In genomic region chr17:10397924-10398627, GRCm38 (mm10) we compare ENCODE assay signal across 11 mouse cellular contexts.
DNase-seq lines count a peak whose midpoint lies in the region; ATAC-seq and TF ChIP-seq lines count a peak whose summit lies in the region.
"Had no signal": no experiment of that assay in that cellular context is flagged by ENCODE, and none has a peak within 500 bp of the region (broad histone marks: within the 10 kb centered on the region; RNA-seq: fewer than 3 reads in every experiment).

No protein-coding gene starts in this region.

- H3K9ac ChIP-seq in lung, embryonic 16.5 days (ENCODE audit: low read length), result no peak overlapping the region
- no peak overlapping the region for H3K9ac ChIP-seq in midbrain, postnatal 0 days (replicated peaks; ENCODE audit: low read length, poor library complexity, severe bottlenecking)
- H3K9ac ChIP-seq: stomach, embryonic 15.5 days had no signal

- no peak overlapping the region for H3K4me2 ChIP-seq in lung, embryonic 16.5 days (ENCODE audit: low read depth, low read length)
- no peak overlapping the region for H3K4me2 ChIP-seq in midbrain, postnatal 0 days (ENCODE audit: low read depth, low read length, poor library complexity, severe bottlenecking)
- H3K4me2 ChIP-seq: stomach, embryonic 15.5 days had no signal

- H3K27ac ChIP-seq in gastrocnemius, adult 2 months, result peak overlapping the region; percentile 49
- peak overlapping the region; percentile 65 for H3K27ac ChIP-seq in lung, embryonic 16.5 days (ENCODE audit: low read length)
- 0 out of 2 replicates have a peak overlapping the region, but pooled peaks have one; percentile 63 for H3K27ac ChIP-seq in midbrain, postnatal 0 days (ENCODE audit: low read depth, low read length)
- H3K27ac ChIP-seq: stomach, embryonic 15.5 days had no signal

- no peaks in the 10 kb centered on the region for H3K27me3 ChIP-seq in lung, embryonic 16.5 days (ENCODE audit: control insufficient read depth, insufficient read depth, low read depth, low read length)
- no peaks in the 10 kb centered on the region for H3K27me3 ChIP-seq in midbrain, postnatal 0 days (ENCODE audit: insufficient read depth, low read length)
- H3K27me3 ChIP-seq: stomach, embryonic 15.5 days had no signal

- no peaks in the 10 kb centered on the region; the same call in 1 of the 2 replicates for H3K4me1 ChIP-seq in lung, embryonic 16.5 days (replicated peaks; ENCODE audit: control insufficient read depth, insufficient read depth, low read length)
- peaks cover 11% of the 10 kb centered on the region for H3K4me1 ChIP-seq in midbrain, postnatal 0 days (ENCODE audit: insufficient read depth, low read length)
- H3K4me1 ChIP-seq: megakaryocyte, embryonic 14.5 days; stomach, embryonic 15.5 days had no signal

- intact Hi-C loops in gastrocnemius, adult 2 months (cut with DNase I), result no loop called here

- no peaks in the 10 kb centered on the region for H3K9me3 ChIP-seq in lung, embryonic 16.5 days (ENCODE audit: control insufficient read depth, low read length)
- no peaks in the 10 kb centered on the region for H3K9me3 ChIP-seq in midbrain, postnatal 0 days (ENCODE audit: low read length)
- H3K9me3 ChIP-seq: megakaryocyte, embryonic 14.5 days; stomach, embryonic 15.5 days had no signal

- 57% methylated on average over 10 of the region's 10 CpGs for WGBS in lung, embryonic 16.5 days
- WGBS in midbrain, postnatal 0 days, result 70% methylated on average over 10 of the region's 10 CpGs

- DNase-seq in gastrocnemius, adult 2 months, result no peak
- DNase-seq in gastrocnemius, postnatal 4 days (ENCODE audit: low spot score in 2 of 2), result no peak
- DNase-seq in lung, adult 18-20 months, result no peak
- peak; percentile 13 for DNase-seq in forelimb bud, embryonic 11.5 days (ENCODE audit: low read depth, low spot score)
- DNase-seq in midbrain, postnatal 0 days (ENCODE audit: low spot score), result no peak
- DNase-seq in frontal cortex, postnatal 25 days (ENCODE audit: low spot score in 2 of 2), result no peak
- DNase-seq: kidney, postnatal 25 days had no signal

- H3K36me3 ChIP-seq in lung, embryonic 16.5 days (ENCODE audit: control insufficient read depth, insufficient read depth, low read length), result no peaks in the 10 kb centered on the region
- no peaks in the 10 kb centered on the region for H3K36me3 ChIP-seq in midbrain, postnatal 0 days (ENCODE audit: insufficient read depth, low read length)
- H3K36me3 ChIP-seq: stomach, embryonic 15.5 days had no signal

- TF ChIP-seq CTCF in gastrocnemius, adult 2 months (IDR thresholded peaks at IDR 0.05), result no peak
- no peak for TF ChIP-seq CTCF in midbrain, postnatal 0 days (IDR thresholded peaks at IDR 0.05)

- ATAC-seq in lung, embryonic 16.5 days (ENCODE audit: low read depth), result peak; percentile 73
- no peak for ATAC-seq in midbrain, postnatal 0 days (ENCODE audit: low FRiP score)
- no peak for ATAC-seq in megakaryocyte progenitor cell, adult 5-6 weeks (replicated peaks; ENCODE audit: poor library complexity)

- no peak overlapping the region for H3K4me3 ChIP-seq in gastrocnemius, adult 2 months
- no peak overlapping the region for H3K4me3 ChIP-seq in lung, embryonic 16.5 days (ENCODE audit: low read length)
- no peak overlapping the region for H3K4me3 ChIP-seq in midbrain, postnatal 0 days (ENCODE audit: low read depth, low read length)
- H3K4me3 ChIP-seq: megakaryocyte, embryonic 14.5 days; stomach, embryonic 15.5 days had no signal
